Mouse (Mus musculus): ENCODE data around the gene Fus. TPM values are rescaled to one million over a fixed set of nuclear protein-coding genes. Genes with fewer than 3 reads are reported as not detected.

Gene Fus
- polyA plus RNA-seq, 1 experiment from 2014 or later, result 46.3 TPM

- ATAC-seq (ENCODE audit: low read depth), result no peak
- Histone ChIP-seq H3K4me2 (ENCODE audit: low read depth, low read length) (no peak overlapping the region), H3K4me3 (ENCODE audit: low read depth, low read length) (no peak overlapping the region), H3K4me1 (ENCODE audit: control insufficient read depth, insufficient read depth, low read length) (no peaks in the 10 kb centered on the region), H3K27me3 (replicated peaks; ENCODE audit: control insufficient read depth, insufficient read depth, low read length) (no peaks in the 10 kb centered on the region), H3K9me3 (ENCODE audit: control insufficient read depth, low read length) (no peaks in the 10 kb centered on the region), H3K27ac (replicated peaks; ENCODE audit: low read depth, low read length) (no peak overlapping the region), H3K36me3 (ENCODE audit: control insufficient read depth, insufficient read depth, low read length) (no peaks in the 10 kb centered on the region), H3K9ac (ENCODE audit: low read depth, low read length) (no peak overlapping the region)
- 91% methylated on average over 4 of the region's 4 CpGs for WGBS
- DNase-seq (ENCODE audit: low spot score), result no peak
These were observed 66.4 kb downstream of the Fus start for GRCm38 (mm10) chr7:128033616-128034015.

Other genes starting within 250 kb of the Fus start
- 0.14 and 0.35 TPM in 2 replicates for gene Ctf2, start 235.3 kb upstream of the Fus start, polyA plus RNA-seq (2014; fragmentation: Nextera tagmentation; extraction: Ambion mirVana)
- 3.0 and 3.8 TPM in 2 replicates for gene Fbxl19, start 222.9 kb upstream of the Fus start, polyA plus RNA-seq (2014; fragmentation: Nextera tagmentation; extraction: Ambion mirVana)
- 10.4 and 11.9 TPM in 2 replicates for gene Orai3, start 197.6 kb upstream of the Fus start, polyA plus RNA-seq (2014; fragmentation: Nextera tagmentation; extraction: Ambion mirVana)
- gene Setd1a, start 190.8 kb upstream of the Fus start, polyA plus RNA-seq (2014; fragmentation: Nextera tagmentation; extraction: Ambion mirVana), result 23.0 and 24.1 TPM in 2 replicates
- 0.43 TPM in 1 of 2 replicates, not detected in the other for gene Gm49388, start 181.8 kb upstream of the Fus start, polyA plus RNA-seq (2014; fragmentation: Nextera tagmentation; extraction: Ambion mirVana)
- gene Hsd3b7, start 166.9 kb upstream of the Fus start, polyA plus RNA-seq (2014; fragmentation: Nextera tagmentation; extraction: Ambion mirVana), result 22.2 and 23.5 TPM in 2 replicates
- gene Stx4a, start 143.2 kb upstream of the Fus start, polyA plus RNA-seq (2014; fragmentation: Nextera tagmentation; extraction: Ambion mirVana), result 28.0 and 38.1 TPM in 2 replicates
- 3.4 and 5.2 TPM in 2 replicates for gene Stx1b, start 142.9 kb upstream of the Fus start, polyA plus RNA-seq (2014; fragmentation: Nextera tagmentation; extraction: Ambion mirVana)
- gene Zfp646, start 91.2 kb upstream of the Fus start, polyA plus RNA-seq (2014; fragmentation: Nextera tagmentation; extraction: Ambion mirVana), result 13.3 and 14.0 TPM in 2 replicates
- 11.2 and 14.7 TPM in 2 replicates for gene Zfp668, start 90.6 kb upstream of the Fus start, polyA plus RNA-seq (2014; fragmentation: Nextera tagmentation; extraction: Ambion mirVana)
- 1.8 and 2.4 TPM in 2 replicates for gene Prss53, start 76.5 kb upstream of the Fus start, polyA plus RNA-seq (2014; fragmentation: Nextera tagmentation; extraction: Ambion mirVana)
- gene Gm21974, start 72.0 kb upstream of the Fus start, polyA plus RNA-seq (2014; fragmentation: Nextera tagmentation; extraction: Ambion mirVana), result not detected in 2 replicates
- 286 and 318 TPM in 2 replicates for gene Vkorc1, start 71.8 kb upstream of the Fus start, polyA plus RNA-seq (2014; fragmentation: Nextera tagmentation; extraction: Ambion mirVana)
- 121 and 125 TPM in 2 replicates for gene Bckdk, start 63.4 kb upstream of the Fus start, polyA plus RNA-seq (2014; fragmentation: Nextera tagmentation; extraction: Ambion mirVana)
- gene Kat8, start 54.9 kb upstream of the Fus start, polyA plus RNA-seq (2014; fragmentation: Nextera tagmentation; extraction: Ambion mirVana), result 31.7 and 35.5 TPM in 2 replicates
- 11.1 and 11.3 TPM in 2 replicates for gene Prss8, start 37.4 kb upstream of the Fus start, polyA plus RNA-seq (2014; fragmentation: Nextera tagmentation; extraction: Ambion mirVana)
- gene Prss36, start 20.7 kb upstream of the Fus start, polyA plus RNA-seq (2014; fragmentation: Nextera tagmentation; extraction: Ambion mirVana), result 10.6 and 11.1 TPM in 2 replicates
- gene Pycard, start 26.4 kb downstream of the Fus start, polyA plus RNA-seq (2014; fragmentation: Nextera tagmentation; extraction: Ambion mirVana), result 78.6 and 81.1 TPM in 2 replicates
- gene Trim72, start 36.5 kb downstream of the Fus start, polyA plus RNA-seq (2014; fragmentation: Nextera tagmentation; extraction: Ambion mirVana), result 4.2 and 5.3 TPM in 2 replicates
- 1.0 and 1.4 TPM in 2 replicates for gene Itgam, start 95.2 kb downstream of the Fus start, polyA plus RNA-seq (2014; fragmentation: Nextera tagmentation; extraction: Ambion mirVana)
- not detected in 2 replicates for gene Gm49368, start 95.2 kb downstream of the Fus start, polyA plus RNA-seq (2014; fragmentation: Nextera tagmentation; extraction: Ambion mirVana)
- gene Itgax, start 162.1 kb downstream of the Fus start, polyA plus RNA-seq (2014; fragmentation: Nextera tagmentation; extraction: Ambion mirVana), result 0.10 TPM in 2 replicates
- not detected in 2 replicates for gene Itgad, start 186.9 kb downstream of the Fus start, polyA plus RNA-seq (2014; fragmentation: Nextera tagmentation; extraction: Ambion mirVana)
- gene Cox6a2, start 238.9 kb downstream of the Fus start, polyA plus RNA-seq (2014; fragmentation: Nextera tagmentation; extraction: Ambion mirVana), result 117 and 168 TPM in 2 replicates